Mouse (Mus musculus) retina, postnatal 7 days (tissue): ENCODE measurements at regions not wholly inside any gene's neighbourhood (a gene's known extent, or its start where the extent isn't known, plus 50 kb on each side); places are given as distances from the start of the nearest gene placed in this dataset.

Experiments
- DNase-seq: peaks from one replicate; pipeline ENCODE4 v3.0.0-alpha.2; 2012; ENCODE audit warnings: low read depth, low spot score

- DNase-seq: no peak
These were observed 108.8 kb upstream of the Ctbp2 start for GRCm38 (mm10) chr7:133232889-133233441.

DNA sequence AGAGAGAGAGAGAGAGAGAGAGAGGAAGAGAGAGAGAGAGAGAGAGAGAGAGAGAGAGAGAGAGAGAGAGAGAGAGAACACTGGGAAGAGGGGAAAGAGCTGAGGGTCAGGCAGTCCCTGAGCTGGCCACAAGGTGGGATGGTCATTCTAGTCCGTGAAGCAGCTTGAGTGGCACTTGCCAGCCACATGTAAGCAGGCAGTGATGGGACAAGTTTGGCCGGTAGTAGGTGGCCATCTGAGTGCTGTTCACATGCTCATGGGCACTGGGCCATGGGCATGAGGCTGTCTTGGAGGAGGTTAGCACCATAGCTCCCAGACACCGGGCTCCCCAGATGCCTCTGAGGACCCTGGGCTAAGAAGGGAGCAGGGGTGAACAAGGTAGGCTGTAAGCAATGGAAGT is 106.7 kb upstream of the Ctbp2 start:
- no peak for DNase-seq

DNA sequence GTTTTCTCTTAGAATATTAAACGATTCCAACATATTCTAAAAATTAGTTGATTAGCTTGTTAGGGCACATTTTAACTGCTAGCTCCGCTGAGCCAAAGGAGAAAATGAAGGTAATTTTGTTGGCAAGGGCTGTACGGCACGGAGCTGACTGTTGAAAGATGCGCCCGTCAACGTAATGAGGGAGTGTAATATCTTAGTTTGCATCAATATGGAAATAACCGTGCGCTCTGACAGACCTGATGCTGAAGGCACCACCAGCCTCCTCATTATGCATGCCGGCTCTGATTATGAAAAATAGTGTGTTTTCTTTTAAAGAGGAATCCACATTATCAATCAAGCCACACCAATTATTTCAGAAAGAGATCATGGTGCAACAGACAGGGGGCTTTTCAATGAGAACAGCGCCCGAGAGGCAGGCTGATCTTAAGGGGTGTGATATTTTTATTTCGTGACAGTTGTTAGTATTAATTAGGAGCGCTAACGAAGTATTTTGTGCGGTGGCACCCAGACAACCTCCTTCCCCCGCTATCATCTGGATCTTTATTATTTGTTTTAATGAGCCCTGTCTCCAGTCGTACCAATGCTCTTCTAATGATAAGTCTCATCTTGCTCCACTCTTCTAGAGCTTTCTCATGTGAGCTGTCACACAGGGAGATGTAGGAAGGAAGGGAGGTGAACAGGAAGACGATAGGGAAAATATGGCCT is 99.9 kb upstream of the Ctbp2 start:
- DNase-seq: no peak

DNA sequence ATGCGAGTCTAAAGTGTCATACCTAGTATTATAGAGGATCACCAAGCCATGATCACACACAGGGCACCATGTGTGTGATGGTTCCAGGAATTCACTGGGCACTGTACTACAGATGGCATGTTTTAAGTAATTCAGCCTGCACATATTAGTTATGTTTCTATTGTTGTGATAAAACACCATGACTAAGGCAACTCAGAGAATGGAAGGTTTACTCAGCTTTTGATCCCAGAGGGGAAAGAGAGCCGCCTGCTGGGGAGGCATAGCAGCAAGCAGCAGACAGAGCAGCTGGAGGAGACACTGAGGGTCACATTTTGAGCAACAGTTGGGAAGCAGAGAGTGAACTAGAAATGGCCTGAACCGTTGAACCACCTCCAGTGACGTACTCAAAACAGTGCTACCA is 88.2 kb upstream of the Ctbp2 start:
- no peak for DNase-seq

- DNase-seq: no peak
These were observed 81.5 kb upstream of the Ctbp2 start for GRCm38 (mm10) chr7:133205704-133206103.

GRCm38 (mm10) chr7:133204485-133204884 is 80.3 kb upstream of the Ctbp2 start:
- no peak for DNase-seq

- no peak for DNase-seq
These were observed 79.8 kb upstream of the Ctbp2 start for GRCm38 (mm10) chr7:133203933-133204332.

GRCm38 (mm10) chr7:133202092-133202880 is 78.1 kb upstream of the Ctbp2 start:
- no peak for DNase-seq

GRCm38 (mm10) chr7:133199046-133199445 is 74.9 kb upstream of the Ctbp2 start:
- DNase-seq: no peak

- DNase-seq: no peak
These were observed 65.8 kb upstream of the Ctbp2 start for GRCm38 (mm10) chr7:133189880-133190462.

GRCm38 (mm10) chr7:133185931-133186601 is 61.9 kb upstream of the Ctbp2 start:
- no peak for DNase-seq

DNA sequence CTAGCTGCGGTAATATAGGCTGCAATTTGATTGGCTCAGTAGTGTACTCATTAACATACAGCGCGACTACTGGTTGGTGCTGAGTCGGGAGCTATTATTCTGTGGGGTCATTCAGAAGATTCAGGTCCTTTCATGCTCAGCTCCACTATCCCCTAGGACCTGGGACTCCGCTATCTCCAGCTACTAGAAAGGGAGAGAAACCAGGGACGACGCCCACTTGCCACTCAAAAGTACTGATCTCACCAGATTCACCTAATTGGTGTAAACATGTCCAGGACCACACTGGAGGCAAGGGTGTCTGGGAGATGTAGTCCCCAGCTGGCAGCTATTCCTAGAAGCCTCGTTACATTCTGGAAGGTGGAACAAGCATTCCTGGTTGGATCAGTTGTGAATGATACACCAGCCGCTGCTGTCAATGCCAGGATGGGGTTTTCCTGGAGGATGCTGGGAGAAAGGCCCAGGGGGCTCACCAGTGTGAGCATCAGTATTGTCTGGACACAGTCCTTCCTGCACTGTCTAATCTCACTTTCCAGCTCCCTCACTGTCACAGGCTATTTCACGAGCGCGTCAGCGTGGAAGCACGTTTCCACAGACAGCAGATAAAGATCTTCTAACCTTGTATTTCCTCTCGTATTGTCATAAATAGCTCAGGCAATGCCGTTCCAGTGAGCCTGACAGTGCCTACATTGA is 60.9 kb upstream of the Ctbp2 start:
- DNase-seq: no peak

- no peak for DNase-seq
These were observed 57.2 kb upstream of the Ctbp2 start for GRCm38 (mm10) chr7:133181388-133181787.

DNA sequence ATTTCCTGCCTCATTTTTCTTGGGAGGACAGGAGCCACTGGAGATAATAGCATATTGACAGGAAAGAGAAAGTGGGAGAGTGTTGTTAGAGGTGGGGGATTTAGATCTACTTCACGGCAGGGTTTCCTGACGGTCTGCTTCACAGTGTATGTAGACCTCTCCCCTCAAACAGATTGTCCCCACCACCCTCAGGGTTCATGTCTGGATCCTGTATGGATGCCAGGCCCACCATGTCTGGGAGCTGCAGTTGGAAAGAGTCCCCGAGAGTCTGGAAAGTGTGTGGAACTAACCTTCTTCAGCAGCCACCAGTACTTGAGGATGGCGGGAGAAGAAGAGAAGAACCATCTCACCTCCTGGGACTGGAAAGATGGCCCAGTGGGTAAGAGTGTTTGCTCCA is 53.0 kb upstream of the Ctbp2 start:
- DNase-seq: no peak

DNA sequence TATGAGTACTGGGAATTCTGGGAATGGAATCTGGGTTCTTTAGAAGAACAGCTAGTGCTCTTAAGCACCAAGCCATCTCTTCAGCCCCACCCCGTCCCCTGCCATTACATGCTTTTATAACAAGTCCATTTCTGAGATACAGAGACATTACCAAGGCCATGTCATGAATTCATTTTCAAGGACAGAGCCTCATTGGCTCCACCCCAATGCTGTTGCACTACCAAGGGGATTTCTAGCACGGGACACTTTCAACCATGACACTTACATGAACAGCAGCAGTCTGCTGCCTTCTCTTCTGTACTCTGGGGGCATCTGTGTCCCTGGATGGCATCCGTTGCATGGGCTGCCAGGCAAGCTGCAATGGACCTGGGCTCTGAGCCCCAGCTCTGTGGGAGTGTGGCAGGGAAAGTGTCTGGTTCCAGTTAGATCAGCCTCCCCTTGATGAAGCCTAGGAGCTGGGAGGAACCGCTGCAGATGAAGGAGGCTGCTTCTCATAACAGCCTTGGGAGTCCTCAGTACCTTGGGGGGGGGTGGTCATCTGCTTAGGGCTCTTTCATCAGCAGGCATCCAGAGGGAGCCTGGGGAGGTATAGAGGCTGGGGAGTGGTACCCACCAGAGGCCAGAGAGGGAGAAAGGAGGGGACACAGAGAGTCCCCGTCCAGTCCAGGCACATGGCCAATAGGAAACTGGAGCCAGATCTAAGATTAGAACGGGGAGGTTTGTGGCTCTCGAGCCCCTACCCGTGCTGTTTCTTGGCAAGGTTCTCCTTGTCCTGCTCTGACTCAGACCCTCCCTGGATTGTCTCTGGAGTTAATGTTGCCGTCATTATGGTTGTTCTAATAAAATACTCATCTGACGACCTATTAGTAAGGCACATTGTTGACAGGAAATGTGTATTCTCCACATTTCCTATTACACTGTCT is 52.4 kb upstream of the Ctbp2 start:
- DNase-seq: no peak
